Mouse (Mus musculus) spleen, postnatal 0 days (tissue): ENCODE data around the gene Pipox. TPM values are rescaled to one million over a fixed set of nuclear protein-coding genes. Genes with fewer than 3 reads are reported as not detected.

Experiments used
- polyA plus RNA-seq: library from polyadenylated mRNA; unstranded; fragments of >200 nt; fragmentation: Nextera tagmentation; extraction: Ambion mirVana; gene quantifications from 2 replicates; pipeline ENCODE4 v1.2.1, GENCODE M21; 2015

The Pipox gene
- 0.41 and 0.72 TPM in 2 replicates for polyA plus RNA-seq

DNA sequence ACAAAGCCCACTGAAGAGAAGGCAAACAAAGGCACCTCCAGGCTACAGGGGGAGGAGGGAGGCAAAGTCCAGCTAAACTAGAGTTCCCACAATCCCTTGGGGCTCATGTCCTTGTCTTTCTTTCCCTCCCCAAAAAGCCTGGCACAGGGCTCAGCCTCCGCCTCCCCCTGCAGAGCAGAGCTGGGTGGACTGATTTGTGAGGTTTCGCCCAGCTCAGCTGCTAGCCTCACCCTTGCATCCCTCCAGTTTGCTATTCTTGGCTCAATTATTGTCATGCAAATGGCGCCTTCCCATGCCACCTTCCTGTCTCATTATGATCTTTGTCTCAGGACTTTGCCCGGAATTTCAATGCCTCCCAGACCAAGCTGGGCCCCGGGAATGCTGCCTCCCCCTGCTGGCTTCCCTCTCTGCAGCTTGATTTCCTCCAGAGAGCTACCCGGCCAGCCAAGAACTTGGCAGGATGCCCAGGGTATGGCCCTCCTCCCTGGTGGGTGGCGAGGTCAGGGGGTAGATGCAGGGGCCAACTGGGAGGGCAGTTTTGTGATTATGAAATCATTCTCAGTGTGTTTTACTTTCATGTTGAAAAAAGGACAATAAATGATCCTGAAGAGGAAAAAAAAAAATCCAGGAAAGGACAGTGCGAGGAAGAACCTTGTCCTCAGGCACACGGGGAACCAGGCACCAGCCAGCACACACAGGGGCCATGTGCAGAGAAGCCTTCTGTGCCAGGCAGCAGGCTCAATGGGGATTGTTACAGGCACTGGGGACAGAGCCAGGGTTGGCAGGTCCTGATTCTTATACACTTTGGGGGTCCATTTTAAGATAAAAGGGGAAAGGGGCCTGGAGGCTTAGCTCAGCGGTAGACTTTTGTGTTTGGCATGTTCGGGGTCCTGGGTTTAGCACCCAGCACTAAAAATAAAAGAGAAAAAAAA, at the start of gene Pipox:
TSS of gene Pipox (minus strand) at position 310 of the 932 bp plus-strand sequence.

DNA sequence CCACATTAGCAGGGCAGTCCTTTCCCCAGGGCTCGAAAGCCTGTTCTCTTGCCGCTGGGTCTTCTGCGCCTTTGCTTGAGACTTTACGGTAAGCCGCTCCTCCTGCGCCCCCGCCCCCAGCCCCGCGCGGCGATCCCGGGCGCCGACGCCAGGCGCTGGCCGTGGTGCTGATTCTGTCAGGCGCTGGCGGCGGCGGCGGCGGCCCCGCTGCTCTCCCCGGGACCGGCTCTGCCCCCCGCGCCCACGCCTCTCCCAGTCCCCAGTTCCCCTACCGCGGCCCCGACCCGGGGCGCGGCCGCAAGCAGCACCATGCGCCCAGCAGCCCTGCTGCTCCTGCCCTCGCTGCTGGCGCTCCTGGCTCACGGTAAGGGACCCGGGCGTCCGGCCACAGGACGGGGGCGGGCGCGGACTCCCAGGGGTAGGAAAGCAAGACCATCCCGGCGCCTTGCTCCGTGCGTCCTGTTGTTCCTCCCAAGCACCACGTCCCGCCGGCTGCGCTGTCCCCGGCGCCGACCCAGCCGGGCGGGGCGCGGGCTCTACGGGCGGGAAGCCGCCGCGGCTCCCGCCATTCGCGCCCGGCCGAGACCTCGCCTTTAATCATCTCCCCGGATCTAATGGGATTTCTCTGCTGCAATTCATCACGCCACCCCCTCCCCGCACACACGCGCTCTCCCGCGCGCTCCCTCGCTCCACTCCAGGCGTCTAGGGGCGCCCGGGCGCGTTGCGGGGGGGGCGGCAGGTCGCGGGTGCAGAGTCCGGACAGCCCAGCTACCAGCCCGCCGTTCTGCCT, 37.0 kb upstream of the Pipox start, which contains the start of gene Sez6:
TSS of gene Sez6 (plus strand) at position 50 of the 790 bp plus-strand sequence.

Other genes starting within 250 kb of the Pipox start
- 4.0 and 4.5 TPM in 2 replicates for gene Nufip2, start 207.9 kb downstream of the Pipox start, polyA plus RNA-seq
- not detected in 2 replicates for gene Cryba1, start 168.8 kb downstream of the Pipox start, polyA plus RNA-seq
- 19.3 and 24.5 TPM in 2 replicates for gene Myo18a, start 130.8 kb downstream of the Pipox start, polyA plus RNA-seq
- gene Gm10277, start 106.3 kb downstream of the Pipox start, polyA plus RNA-seq, result 1.4 and 1.6 TPM in 2 replicates
- 0.07 TPM in 1 of 2 replicates, not detected in the other for gene Sez6, start 36.7 kb upstream of the Pipox start, polyA plus RNA-seq
- gene Phf12, start 88.7 kb upstream of the Pipox start, polyA plus RNA-seq, result 9.8 and 12.5 TPM in 2 replicates
- 10.2 and 12.3 TPM in 2 replicates for gene Dhrs13, start 138.2 kb upstream of the Pipox start, polyA plus RNA-seq
- gene Flot2, start 143.8 kb upstream of the Pipox start, polyA plus RNA-seq, result 26.5 and 34.6 TPM in 2 replicates
- gene Eral1, start 186.3 kb upstream of the Pipox start, polyA plus RNA-seq, result 15.8 and 17.1 TPM in 2 replicates
- gene Fam222b, start 200.6 kb upstream of the Pipox start, polyA plus RNA-seq, result 6.6 and 7.5 TPM in 2 replicates